Mouse (Mus musculus) kidney, postnatal 4 days (tissue): Measurements from ENCODE around the gene Gpr142.

Experiments used
- DNase-seq, 2 experiments: peaks; one replicate each; pipeline ENCODE4 v3.0.0; 2021; ENCODE audit warnings: mixed read lengths in 2 of 2

The Gpr142 gene

GRCm38 (mm10) chr11:114802540-114803267, 4.0 kb downstream of the Gpr142 start:
- no peak for DNase-seq

GRCm38 (mm10) chr11:114803990-114804389, 5.3 kb downstream of the Gpr142 start:
- no peak for DNase-seq

GRCm38 (mm10) chr11:114807025-114807424, 8.3 kb downstream of the Gpr142 start:
- no peak for DNase-seq

GRCm38 (mm10) chr11:114807686-114808427, 9.1 kb downstream of the Gpr142 start:
- no peak for DNase-seq

GRCm38 (mm10) chr11:114809371-114809770, 10.6 kb downstream of the Gpr142 start:
- no peak for DNase-seq

GRCm38 (mm10) chr11:114810344-114810743, 11.6 kb downstream of the Gpr142 start:
- DNase-seq, result no peak

- peak; percentile 97 to 99 for DNase-seq
Observed at GRCm38 (mm10) chr11:114812731-114813240, 14.1 kb downstream of the Gpr142 start.

GRCm38 (mm10) chr11:114814873-114815592, 16.3 kb downstream of the Gpr142 start:
- no peak for DNase-seq

- no peak for DNase-seq
Observed at GRCm38 (mm10) chr11:114816934-114817333, 18.2 kb downstream of the Gpr142 start.

GRCm38 (mm10) chr11:114818185-114818584, 19.5 kb downstream of the Gpr142 start:
- DNase-seq, result no peak

- no peak for DNase-seq
Observed at GRCm38 (mm10) chr11:114819110-114819509, 20.4 kb downstream of the Gpr142 start.

GRCm38 (mm10) chr11:114820444-114820843, 21.7 kb downstream of the Gpr142 start:
- DNase-seq, result no peak

GRCm38 (mm10) chr11:114821325-114821724, 22.6 kb downstream of the Gpr142 start:
- DNase-seq, result no peak

GRCm38 (mm10) chr11:114822727-114823126, 24.0 kb downstream of the Gpr142 start:
- peak; percentile 63 to 73 for DNase-seq

GRCm38 (mm10) chr11:114823199-114823725, 24.5 kb downstream of the Gpr142 start:
- peak; percentile 14 to 43 for DNase-seq

GRCm38 (mm10) chr11:114826686-114827085, 28.0 kb downstream of the Gpr142 start:
- peak; percentile 65 to 80 for DNase-seq

GRCm38 (mm10) chr11:114829499-114830432, 31.0 kb downstream of the Gpr142 start:
- peak; percentile 84 to 90 for DNase-seq

- DNase-seq, result no peak
Observed at GRCm38 (mm10) chr11:114830433-114830773, 31.7 kb downstream of the Gpr142 start.

- DNase-seq, result no peak
Observed at GRCm38 (mm10) chr11:114833166-114833565, 34.4 kb downstream of the Gpr142 start.

- peak; percentile 57 to 74 for DNase-seq
Observed at GRCm38 (mm10) chr11:114843818-114844463, 45.2 kb downstream of the Gpr142 start.
